Mouse (Mus musculus): ENCODE results near the gene Tbc1d14. TPM values are rescaled to one million over a fixed set of nuclear protein-coding genes. Genes with fewer than 3 reads are reported as not detected.

Tbc1d14 gene
- 10 to 100 TPM; 13.4 to 14.6 TPM for total RNA-seq (2021)
- long read RNA-seq, experiment 1, full-length matches to known transcripts, result 1 of 3 reads
- long read RNA-seq, experiment 1, partial matches to known transcripts, result 0 of 3 reads
- long read RNA-seq, experiment 1, other reads (novel, unspliced or antisense), result 2 of 3 reads
- long read RNA-seq, experiment 2, partial matches to known transcripts, result 0 of 4 reads
- long read RNA-seq, experiment 2, other reads (novel, unspliced or antisense), result 2 of 4 reads

DNA sequence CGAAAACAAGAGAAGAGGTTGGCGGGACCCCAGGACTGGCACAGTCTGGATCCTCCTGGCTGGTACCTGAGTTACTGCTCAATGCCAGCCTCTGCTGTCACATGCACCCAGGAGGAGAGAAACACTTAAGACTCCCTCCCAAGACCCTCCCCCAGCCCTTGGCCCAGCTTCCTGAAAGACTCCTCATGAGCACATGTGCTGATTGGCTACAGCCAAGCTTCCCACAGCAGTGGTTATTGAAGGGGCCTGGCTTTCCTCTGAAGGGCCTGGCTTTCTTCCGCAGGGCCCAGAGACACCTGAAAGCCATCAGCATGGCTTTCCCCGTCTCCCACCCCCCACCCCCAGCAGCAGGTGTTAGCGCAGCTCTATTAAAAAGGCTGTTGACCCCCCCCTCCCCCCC lies at the start of gene Tbc1d14:
Tbc1d14 (minus strand) TSS at position 101 of the 400 bp plus-strand sequence.
- DNase-seq, result no peak

- no peak for DNase-seq
These were observed 32.5 kb upstream of the Tbc1d14 start for GRCm38 (mm10) chr5:36625612-36626011.

- peak in 1 of 2 experiments; percentile 42 for DNase-seq
These were observed 30.6 kb upstream of the Tbc1d14 start for GRCm38 (mm10) chr5:36623670-36624069.

DNA sequence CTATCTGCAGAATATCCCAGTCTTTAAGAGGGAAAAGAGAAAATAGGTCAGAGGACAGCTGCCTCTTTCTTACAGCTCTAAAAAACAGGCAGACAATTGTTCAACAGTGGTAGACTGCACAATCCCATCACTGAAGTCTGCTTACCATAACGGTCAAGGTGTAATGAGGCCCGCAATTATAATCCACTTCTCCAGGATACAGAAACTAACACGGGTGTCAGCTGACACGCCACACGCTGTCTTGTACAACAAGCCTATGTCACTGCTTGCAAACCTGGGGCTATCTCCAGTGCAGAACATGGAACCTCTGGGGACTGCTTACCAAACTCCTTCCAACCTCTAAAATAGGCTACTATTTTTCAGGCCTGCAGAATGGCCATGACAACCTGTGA lies 28.0 kb upstream of the Tbc1d14 start:
- peak; percentile 46 to 56 for DNase-seq

DNA sequence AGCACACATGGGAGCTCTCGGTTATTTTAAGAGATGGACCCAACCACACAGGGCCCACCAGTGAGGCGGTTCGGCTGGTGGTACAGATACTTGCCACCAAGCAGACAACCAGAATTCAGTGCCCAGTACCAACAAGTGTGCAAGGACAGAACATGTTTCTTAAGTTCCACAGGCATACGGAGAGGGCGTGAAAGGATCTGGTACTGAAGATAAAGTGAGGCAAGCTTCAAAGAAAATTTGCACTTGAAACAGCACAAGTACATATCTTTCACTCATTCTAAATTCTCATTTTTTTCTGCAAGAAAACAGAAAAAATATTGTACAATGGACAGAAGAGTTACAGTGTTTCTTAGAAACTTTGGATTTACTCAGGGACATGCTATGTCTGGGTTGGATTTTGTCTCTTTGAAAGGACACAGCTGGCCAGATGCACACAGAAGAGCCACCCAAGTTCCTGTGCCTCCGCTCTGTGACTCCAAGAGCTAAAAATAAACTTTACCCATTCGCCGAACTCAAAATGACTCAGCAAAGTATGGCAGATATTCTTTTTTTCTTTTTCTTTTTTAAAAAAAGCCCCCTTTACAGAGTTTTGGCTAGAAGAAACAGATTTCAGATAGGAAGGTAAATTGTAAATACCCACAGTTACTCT lies 27.5 kb upstream of the Tbc1d14 start:
- peak; percentile 53 to 67 for DNase-seq

DNA sequence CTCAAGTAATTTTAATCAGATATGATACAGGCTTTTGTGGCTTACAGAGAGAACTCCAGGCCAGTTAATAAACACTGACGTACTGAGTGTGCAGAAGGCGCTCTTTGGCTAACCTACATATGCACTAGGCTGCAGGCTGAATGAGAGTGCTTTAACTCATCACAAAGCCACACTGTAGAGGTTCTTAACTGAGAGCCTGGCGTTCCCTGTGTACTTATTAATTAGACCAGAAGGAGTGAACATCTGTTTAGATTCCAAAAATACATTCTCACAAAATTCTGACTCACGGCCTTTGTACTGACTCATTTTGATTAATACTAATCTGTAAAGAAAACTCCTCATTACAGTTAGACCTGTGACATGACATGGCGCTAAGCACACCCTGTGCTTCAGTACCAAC lies 25.8 kb upstream of the Tbc1d14 start:
- DNase-seq, result no peak

- DNase-seq, result no peak
These were observed 25.3 kb upstream of the Tbc1d14 start for GRCm38 (mm10) chr5:36618356-36618755.

- DNase-seq, result no peak
These were observed 21.0 kb upstream of the Tbc1d14 start for GRCm38 (mm10) chr5:36614124-36614523.

- DNase-seq, result no peak
These were observed 15.9 kb upstream of the Tbc1d14 start for GRCm38 (mm10) chr5:36608939-36609499.

DNA sequence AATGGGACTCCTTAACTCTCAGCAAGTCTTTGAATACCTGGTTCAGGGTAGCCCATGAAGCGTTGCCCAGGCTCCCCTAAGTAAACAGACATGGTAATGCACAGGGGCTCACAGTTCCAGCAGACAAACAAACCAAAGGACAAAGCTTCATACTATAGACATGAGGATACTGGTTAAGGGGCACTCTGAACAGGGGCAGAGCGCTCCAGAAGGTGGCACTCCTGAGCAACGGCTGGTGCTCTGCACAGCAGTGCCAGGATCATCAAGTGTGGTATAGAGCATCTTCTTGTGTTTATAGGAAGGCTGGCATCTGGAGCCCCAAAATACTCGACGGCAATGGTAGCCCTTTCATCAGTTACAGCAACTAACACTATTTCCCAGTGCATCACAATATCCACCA lies 10.0 kb upstream of the Tbc1d14 start:
- peak; percentile 34 to 65 for DNase-seq

- no peak for DNase-seq
These were observed 9.0 kb upstream of the Tbc1d14 start for GRCm38 (mm10) chr5:36602028-36602427.

GRCm38 (mm10) chr5:36601492-36601891 lies 8.4 kb upstream of the Tbc1d14 start:
- no peak for DNase-seq

DNA sequence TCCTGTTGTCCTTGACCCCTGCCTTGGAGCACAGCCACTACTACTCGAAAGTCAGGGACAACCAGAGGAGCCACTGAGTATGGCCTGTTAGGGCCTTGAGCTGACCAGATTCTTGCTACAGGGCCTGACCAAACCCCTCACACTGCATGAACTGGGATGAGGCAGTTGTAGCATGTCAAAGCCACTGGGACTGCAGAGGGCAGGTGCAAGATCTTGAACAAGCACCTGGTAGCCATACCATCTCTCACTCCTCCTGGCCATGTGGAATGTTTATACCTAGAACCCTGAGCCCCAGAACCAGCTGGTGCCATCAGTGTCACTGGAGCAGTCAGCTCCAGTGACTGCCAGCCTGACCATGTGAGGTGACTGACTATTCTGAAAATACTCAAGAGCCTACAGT lies 5.8 kb upstream of the Tbc1d14 start:
- DNase-seq, result no peak

- no peak for DNase-seq
These were observed 4.6 kb upstream of the Tbc1d14 start for GRCm38 (mm10) chr5:36597653-36598052.

- no peak for DNase-seq
These were observed 3.1 kb upstream of the Tbc1d14 start for GRCm38 (mm10) chr5:36596225-36596624.

GRCm38 (mm10) chr5:36595115-36595514 lies 2.0 kb upstream of the Tbc1d14 start:
- no peak for DNase-seq

GRCm38 (mm10) chr5:36594344-36594743 lies 1.3 kb upstream of the Tbc1d14 start:
- DNase-seq, result no peak

DNA sequence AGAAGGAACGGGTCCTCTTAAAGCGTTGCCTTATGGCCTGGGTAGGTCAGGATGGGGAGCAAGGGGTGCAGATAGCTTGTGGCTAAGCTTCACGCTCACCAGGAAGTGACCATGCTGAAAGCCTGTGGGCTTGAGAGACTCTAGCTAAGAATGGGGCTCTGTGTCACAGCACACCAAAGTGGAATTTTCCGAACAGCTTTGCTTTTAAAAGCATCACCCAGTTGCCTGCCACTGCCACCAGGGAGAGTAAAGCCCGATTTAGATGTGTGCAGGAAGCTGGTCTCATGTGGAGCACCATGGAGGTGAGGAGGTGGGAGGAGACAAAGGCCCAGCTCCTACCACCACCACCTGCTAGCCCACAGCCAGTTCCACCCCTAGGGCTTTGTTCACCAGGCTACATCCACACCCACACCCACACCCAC lies 2.6 kb downstream of the Tbc1d14 start:
- DNase-seq, result no peak

DNA sequence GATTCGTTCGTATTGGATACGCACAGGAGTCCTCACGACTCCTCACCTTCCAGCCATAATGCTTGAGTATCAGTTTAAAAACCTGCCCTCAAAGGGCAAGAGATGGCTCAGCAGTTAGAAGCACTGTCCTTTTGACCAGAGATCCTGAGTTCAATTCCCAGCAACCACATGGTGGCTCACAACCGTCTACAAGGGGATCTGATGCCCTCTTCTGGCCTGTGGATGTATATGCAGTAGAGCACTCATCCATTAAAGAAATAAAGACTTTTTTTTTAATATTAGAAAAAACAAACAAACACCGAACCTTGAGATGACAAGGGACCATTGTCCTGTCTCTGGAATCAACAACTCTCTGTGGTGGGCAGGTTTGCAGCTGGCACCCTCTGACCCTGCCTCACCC lies 8.8 kb downstream of the Tbc1d14 start:
- DNase-seq, result no peak

DNA sequence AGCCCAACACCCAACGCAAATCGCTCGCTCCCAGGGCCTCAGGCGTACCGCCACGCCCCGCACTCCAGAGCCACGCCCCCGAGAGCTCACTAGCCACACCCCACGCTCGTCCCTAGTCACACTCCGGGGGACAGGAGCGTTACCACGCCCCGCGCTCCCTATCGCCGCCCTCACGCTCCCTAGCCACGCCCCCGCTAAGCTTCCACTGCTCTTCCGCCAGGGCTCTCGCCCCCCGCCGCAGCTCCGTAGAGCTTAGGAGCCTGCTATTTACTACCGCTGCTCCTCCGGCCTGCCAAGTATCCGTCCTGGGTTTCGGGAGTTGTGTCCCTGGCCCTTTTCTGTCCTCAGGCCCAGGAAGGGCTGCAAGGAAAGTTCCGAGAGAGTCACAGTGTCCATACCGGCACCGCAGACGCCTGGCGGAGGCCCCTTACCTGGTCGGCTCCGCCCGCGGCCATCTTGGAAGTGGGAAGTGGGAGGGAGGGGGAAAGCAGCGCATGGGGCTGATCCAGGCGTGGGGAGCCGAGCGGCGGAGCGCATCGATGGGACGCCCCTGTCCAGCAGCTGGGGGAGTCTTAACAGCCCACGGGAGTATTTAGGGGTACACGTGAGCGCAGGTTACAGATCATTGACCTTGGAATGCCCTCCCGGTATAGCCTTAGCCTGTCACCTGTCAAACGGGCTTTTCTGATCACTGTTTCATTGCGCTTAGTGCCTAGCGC lies 11.0 kb downstream of the Tbc1d14 start:
- DNase-seq, result peak; percentile 99 to 100

DNA sequence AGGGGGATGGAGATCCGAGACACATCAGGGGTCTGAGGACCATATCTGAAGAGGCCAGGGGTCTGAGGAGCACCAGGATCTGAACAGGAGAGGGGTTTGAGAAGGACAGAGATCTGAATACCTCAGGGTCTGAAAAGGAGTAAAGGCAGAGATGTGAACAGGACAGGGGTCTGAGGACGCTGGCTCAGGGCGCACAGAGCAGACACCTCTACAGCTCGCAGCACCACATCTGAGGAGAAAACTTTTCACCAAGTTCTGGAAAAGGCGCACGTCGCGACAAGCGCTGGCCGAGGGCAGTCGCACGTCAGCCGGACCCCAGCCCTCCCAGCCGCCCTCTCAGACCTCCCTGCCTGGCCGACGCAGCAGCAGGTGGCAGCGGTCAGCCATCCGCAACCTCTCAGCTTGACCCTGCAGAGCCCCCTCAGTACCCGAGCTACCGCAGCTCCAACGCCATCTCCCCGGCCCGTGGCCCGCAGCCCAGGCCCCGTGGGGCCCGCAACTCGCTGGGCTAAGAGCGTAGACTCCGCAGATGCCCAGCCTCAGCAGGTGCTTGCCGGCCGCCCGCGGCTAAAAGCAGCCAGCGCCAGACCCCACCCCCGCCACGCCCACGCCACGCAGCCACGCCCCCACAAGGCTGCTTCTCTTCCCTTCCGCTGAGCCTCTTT lies 11.7 kb downstream of the Tbc1d14 start:
- no peak for DNase-seq

GRCm38 (mm10) chr5:36579967-36580366 lies 13.1 kb downstream of the Tbc1d14 start:
- no peak for DNase-seq

GRCm38 (mm10) chr5:36578982-36579381 lies 14.1 kb downstream of the Tbc1d14 start:
- no peak for DNase-seq

Data from heart, adult 18-20 months (tissue).